Comparison of ENCODE assay signal across 21 mouse cellular contexts in genomic region chr15:6321263-6321662, GRCm38 (mm10). TPM values are rescaled to one million over a fixed set of nuclear protein-coding genes. Genes with fewer than 3 reads are reported as not detected.
DNase-seq lines count a peak whose midpoint lies in the region; ATAC-seq and TF ChIP-seq lines count a peak whose summit lies in the region.
"Had no signal": no experiment of that assay in that cellular context is flagged by ENCODE, and none has a peak within 500 bp of the region (broad histone marks: within the 10 kb centered on the region; RNA-seq: fewer than 3 reads in every experiment).

No protein-coding gene starts in this region.

- ATAC-seq in kidney, postnatal 0 days (replicated peaks; ENCODE audit: low FRiP score, low read depth): peak; percentile 78
- ATAC-seq in limb, embryonic 11.5 days (ENCODE audit: insufficient number of reproducible peaks, low FRiP score, low TSS enrichment, low read depth): 0 out of 2 replicates have a peak, but pooled peaks have one; percentile 26
- no peak for ATAC-seq in hindbrain, embryonic 11.5 days (ENCODE audit: low FRiP score)
- ATAC-seq: CD4-positive, CD25-positive, alpha-beta regulatory T cell, adult 4 months; forebrain, embryonic 14.5 days had no signal

- no peaks in the 10 kb centered on the region for H3K27me3 ChIP-seq in kidney, postnatal 0 days (ENCODE audit: insufficient read depth, low read length)
- no peaks in the 10 kb centered on the region for H3K27me3 ChIP-seq in limb, embryonic 11.5 days (ENCODE audit: control insufficient read depth, insufficient read depth, low read length)
- H3K27me3 ChIP-seq in hindbrain, embryonic 11.5 days (ENCODE audit: control insufficient read depth, insufficient read depth, low read length): no peaks in the 10 kb centered on the region
- H3K27me3 ChIP-seq: heart, embryonic 13.5 days; hindbrain, embryonic 13.5 days had no signal

- no peak overlapping the region for H3K9ac ChIP-seq in kidney, postnatal 0 days (ENCODE audit: low read depth, low read length)
- no peak overlapping the region for H3K9ac ChIP-seq in limb, embryonic 11.5 days (ENCODE audit: low read length)
- no peak overlapping the region for H3K9ac ChIP-seq in hindbrain, embryonic 11.5 days (ENCODE audit: low read depth, low read length)
- H3K9ac ChIP-seq: heart, embryonic 13.5 days; hindbrain, embryonic 13.5 days had no signal

- H3K4me3 ChIP-seq in kidney, postnatal 0 days (replicated peaks; ENCODE audit: low read depth, low read length): no peak overlapping the region
- no peak overlapping the region for H3K4me3 ChIP-seq in limb, embryonic 11.5 days (ENCODE audit: low read depth, low read length)
- H3K4me3 ChIP-seq in hindbrain, embryonic 11.5 days (ENCODE audit: low read depth, low read length): no peak overlapping the region
- no peak overlapping the region for H3K4me3 ChIP-seq in left cerebral cortex, adult 2 months
- H3K4me3 ChIP-seq: heart, embryonic 13.5 days; hindbrain, embryonic 13.5 days had no signal

- H3K36me3 ChIP-seq in kidney, postnatal 0 days (ENCODE audit: insufficient read depth, low read length): no peaks in the 10 kb centered on the region
- no peaks in the 10 kb centered on the region for H3K36me3 ChIP-seq in limb, embryonic 11.5 days (ENCODE audit: control insufficient read depth, insufficient read depth, low read length)
- no peaks in the 10 kb centered on the region for H3K36me3 ChIP-seq in hindbrain, embryonic 11.5 days (ENCODE audit: control insufficient read depth, insufficient read depth, low read length)
- H3K36me3 ChIP-seq: G1E; heart, embryonic 13.5 days; hindbrain, embryonic 13.5 days had no signal

- 0 out of 2 replicates have a peak, but pooled peaks cover 15% of the 10 kb centered on the region for H3K4me1 ChIP-seq in kidney, postnatal 0 days (replicated peaks; ENCODE audit: insufficient read depth, low read length)
- H3K4me1 ChIP-seq in limb, embryonic 11.5 days (ENCODE audit: control insufficient read depth, insufficient read depth, low read length): peaks cover 15% of the 10 kb centered on the region; the same call in 1 of the 2 replicates
- no peaks in the 10 kb centered on the region for H3K4me1 ChIP-seq in hindbrain, embryonic 11.5 days (replicated peaks; ENCODE audit: control insufficient read depth, insufficient read depth, low read length)
- H3K4me1 ChIP-seq: heart, embryonic 13.5 days; hindbrain, embryonic 13.5 days had no signal

- H3K27ac ChIP-seq in kidney, postnatal 0 days: peak overlapping the region; percentile 51; the same call in 1 of the 2 replicates
- H3K27ac ChIP-seq in limb, embryonic 11.5 days (replicated peaks; ENCODE audit: low read depth, low read length): peak overlapping the region; percentile 36; the same call in 1 of the 2 replicates
- no peak overlapping the region for H3K27ac ChIP-seq in hindbrain, embryonic 11.5 days (ENCODE audit: low read depth, low read length)
- no peak overlapping the region for H3K27ac ChIP-seq in left cerebral cortex, adult 2 months
- H3K27ac ChIP-seq: heart, embryonic 13.5 days; hindbrain, embryonic 13.5 days had no signal

- H3K4me2 ChIP-seq in kidney, postnatal 0 days (ENCODE audit: low read length): no peak overlapping the region
- H3K4me2 ChIP-seq in limb, embryonic 11.5 days (ENCODE audit: low read depth, severe bottlenecking): no peak overlapping the region
- no peak overlapping the region for H3K4me2 ChIP-seq in hindbrain, embryonic 11.5 days (replicated peaks; ENCODE audit: low read depth, low read length)
- H3K4me2 ChIP-seq: heart, embryonic 13.5 days; hindbrain, embryonic 13.5 days had no signal

- no peaks in the 10 kb centered on the region for H3K9me3 ChIP-seq in kidney, postnatal 0 days (replicated peaks; ENCODE audit: low read length)
- H3K9me3 ChIP-seq in limb, embryonic 11.5 days (ENCODE audit: control insufficient read depth, low read length): no peaks in the 10 kb centered on the region
- H3K9me3 ChIP-seq in hindbrain, embryonic 11.5 days (ENCODE audit: control insufficient read depth, low read length): no peaks in the 10 kb centered on the region
- H3K9me3 ChIP-seq: G1E; heart, embryonic 13.5 days; hindbrain, embryonic 13.5 days had no signal

- 43% methylated on average over 4 of the region's 4 CpGs for WGBS in kidney, postnatal 0 days
- 53% methylated on average over 4 of the region's 4 CpGs for WGBS in limb, embryonic 11.5 days
- 88% methylated on average over 4 of the region's 4 CpGs for WGBS in hindbrain, embryonic 11.5 days

- TF ChIP-seq CTCF in kidney, postnatal 0 days (IDR thresholded peaks at IDR 0.05; ENCODE audit: low read depth): no peak
- TF ChIP-seq CTCF in left cerebral cortex, adult 2 months (IDR thresholded peaks at IDR 0.05): no peak

- peak; percentile 8 for DNase-seq in embryo, embryonic 11 days
- DNase-seq in embryo, embryonic 9.5 days (ENCODE audit: extremely low spot score): no peak
- DNase-seq in kidney, adult 9 months: peak; percentile 76
- DNase-seq in kidney, postnatal 0 days (ENCODE audit: low spot score): peak; percentile 46
- DNase-seq in limb, embryonic 11.5 days (ENCODE audit: low spot score): no peak
- DNase-seq in hindbrain, embryonic 11.5 days (ENCODE audit: low spot score): no peak
- no peak for DNase-seq in lung, postnatal 4 days
- DNase-seq in left cerebral cortex, adult 2 months (ENCODE audit: extremely low spot score in 1 of 2, low spot score in 2 of 2): no peak
- DNase-seq: adrenal gland, adult 8-10 months; adrenal gland, postnatal 36 days; B cell, adult 2 months; cerebellum, adult 2 months; cerebellum, postnatal 10 days; gastrocnemius, postnatal 36 days; heart, adult 11 months; heart, postnatal 4 days had no signal

- intact Hi-C loops in left cerebral cortex, adult 2 months (cut with DNase I): no loop called here

RNA-seq across cellular contexts. Expression of gene Dab2, which starts 21.7 kb away (rescaled TPM):
- polyA plus RNA-seq in kidney, postnatal 0 days (2015; fragmentation: Nextera tagmentation; extraction: Ambion mirVana): 94.5 and 106 TPM in 2 replicates
- polyA plus RNA-seq in limb, embryonic 11.5 days (2014; fragmentation: Nextera tagmentation; extraction: Ambion mirVana): 57.4 and 69.4 TPM in 2 replicates
- 58.9 and 70.2 TPM in 2 replicates for polyA plus RNA-seq in hindbrain, embryonic 11.5 days (2014; fragmentation: Nextera tagmentation; extraction: Ambion mirVana)
- total RNA-seq in left cerebral cortex, adult 2 months (2021): 10 to 100 TPM in 1 of 2 experiments, 1 to 10 TPM in 1; 9.9 to 13.9 TPM
- polyA plus RNA-seq: CD4-positive, CD25-positive, alpha-beta regulatory T cell, adult 4 months; G1E had no signal

Comparison
In these comparisons a context has a peak if more than half of its experiments do, and no peak if none do; other contexts are left out.
1. DNase-seq: peak in embryo, embryonic 11 days (single experiment), kidney, adult 9 months (single experiment) and kidney, postnatal 0 days (single experiment); none in embryo, embryonic 9.5 days (single experiment), limb, embryonic 11.5 days (single experiment), hindbrain, embryonic 11.5 days (single experiment), lung, postnatal 4 days (0 of 2) and left cerebral cortex, adult 2 months (0 of 2).
2. H3K27ac ChIP-seq: peak in kidney, postnatal 0 days (single experiment) and limb, embryonic 11.5 days (single experiment); none in hindbrain, embryonic 11.5 days (single experiment) and left cerebral cortex, adult 2 months (single experiment).